Mouse (Mus musculus) hindbrain, embryonic 10.5 days (tissue): ENCODE data around the gene Wasf3. TPM values are rescaled to one million over a fixed set of nuclear protein-coding genes. Genes with fewer than 3 reads are reported as not detected.
"Not testable (repeated sequence)": the region's sequence is repeated elsewhere in the genome, so short reads cannot be mapped to it uniquely, and the experiment has no call there.

ENCODE experiments used
- DNase-seq: peaks from one replicate; pipeline ENCODE4 v3.0.0-alpha.2; 2017; ENCODE audit warnings: low spot score
- H3K27ac ChIP-seq: fragments of 300-500 bp; sonication (generic); 2 replicates; pipeline ENCODE4 v1.5.1; 2016; ENCODE audit warnings: mild to moderate bottlenecking, moderate library complexity
- H3K27me3 ChIP-seq: fragments of 300-500 bp; sonication (generic); 2 replicates; pipeline ENCODE4 v1.6.1; 2016; ENCODE audit warnings: mild to moderate bottlenecking; ENCODE audit not compliant: poor library complexity, insufficient read depth, severe bottlenecking
- H3K36me3 ChIP-seq: fragments of 300-500 bp; sonication (generic); 2 replicates; pipeline ENCODE4 v1.6.1; 2016; ENCODE audit warnings: mild to moderate bottlenecking, moderate library complexity
- H3K4me1 ChIP-seq: fragments of 300-500 bp; sonication (generic); replicated peaks from 2 replicates; pipeline ENCODE4 v1.6.1; 2016; ENCODE audit warnings: mild to moderate bottlenecking
- H3K4me3 ChIP-seq: fragments of 300-500 bp; sonication (generic); 2 replicates; pipeline ENCODE4 v1.5.1; 2016; ENCODE audit warnings: mild to moderate bottlenecking, moderate library complexity
- H3K9me3 ChIP-seq: fragments of 300-500 bp; sonication (generic); 2 replicates; pipeline ENCODE4 v1.6.1; 2016; ENCODE audit warnings: mild to moderate bottlenecking, moderate library complexity
- WGBS: fragments of 180-500 bp; shearing (Covaris S2); methylation state at CpG from one replicate; pipeline ENCODE4 v1.1.7; 2016; 5-methylcytosine and 5-hydroxymethylcytosine counted together
- polyA plus RNA-seq: library from polyadenylated mRNA; unstranded; fragments of >200 nt; fragmentation: Nextera tagmentation; extraction: Ambion mirVana; gene quantifications from 2 replicates; pipeline ENCODE4 v1.2.1, GENCODE M21; 2016

The Wasf3 gene
- polyA plus RNA-seq, 1 experiment from 2014 or later = 16.7 TPM

- Histone ChIP-seq H3K36me3 (no peaks in the 10 kb centered on the region), H3K27ac (no peak overlapping the region), H3K9me3 (peaks cover 4% of the 10 kb centered on the region; the same call in 1 of the 2 replicates), H3K27me3 (no peaks in the 10 kb centered on the region), H3K4me3 (no peak overlapping the region), H3K4me1 (no peaks in the 10 kb centered on the region)
- DNase-seq = no peak
- 82% methylated on average over 11 of the region's 11 CpGs for WGBS
These were observed 11.5 kb upstream of the Wasf3 start for GRCm38 (mm10) chr5:146373238-146373637.

- H3K4me3 ChIP-seq = no peak overlapping the region
- 80% methylated on average over 4 of the region's 4 CpGs for WGBS
- no peaks in the 10 kb centered on the region for H3K27me3 ChIP-seq
- H3K4me1 ChIP-seq = no peaks in the 10 kb centered on the region
- H3K36me3 ChIP-seq = no peaks in the 10 kb centered on the region
- DNase-seq = no peak
- H3K9me3 ChIP-seq = peaks cover 4% of the 10 kb centered on the region; the same call in 1 of the 2 replicates
- no peak overlapping the region for H3K27ac ChIP-seq
These were observed 8.2 kb upstream of the Wasf3 start for GRCm38 (mm10) chr5:146376601-146377000.

DNA sequence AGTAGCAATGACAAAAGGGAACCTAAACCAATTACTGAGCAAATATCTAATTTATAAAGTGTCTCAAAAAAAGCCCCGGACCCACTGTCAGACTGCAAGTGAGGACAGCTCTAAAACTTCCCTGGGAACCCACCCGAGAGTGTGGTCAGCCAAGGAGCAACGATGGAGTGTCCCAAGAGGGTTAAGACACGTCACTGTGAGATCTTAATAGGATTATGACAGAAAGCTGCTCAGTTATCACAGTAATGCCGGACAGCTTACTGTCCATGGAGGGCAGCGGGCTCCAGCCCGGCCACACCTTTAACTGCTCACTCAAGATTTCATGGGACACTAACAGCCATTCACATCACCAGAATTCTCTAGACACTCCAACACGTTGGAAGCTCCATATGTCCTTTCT, 4.7 kb upstream of the Wasf3 start:
- H3K4me3 ChIP-seq = no peak overlapping the region
- peaks cover 8% of the 10 kb centered on the region; the same call in 1 of the 2 replicates for H3K9me3 ChIP-seq
- no peaks in the 10 kb centered on the region for H3K36me3 ChIP-seq
- WGBS = 84% methylated on average over 8 of the region's 8 CpGs
- no peaks in the 10 kb centered on the region for H3K27me3 ChIP-seq
- DNase-seq = no peak
- no peak overlapping the region for H3K27ac ChIP-seq
- peaks cover 5% of the 10 kb centered on the region for H3K4me1 ChIP-seq

DNA sequence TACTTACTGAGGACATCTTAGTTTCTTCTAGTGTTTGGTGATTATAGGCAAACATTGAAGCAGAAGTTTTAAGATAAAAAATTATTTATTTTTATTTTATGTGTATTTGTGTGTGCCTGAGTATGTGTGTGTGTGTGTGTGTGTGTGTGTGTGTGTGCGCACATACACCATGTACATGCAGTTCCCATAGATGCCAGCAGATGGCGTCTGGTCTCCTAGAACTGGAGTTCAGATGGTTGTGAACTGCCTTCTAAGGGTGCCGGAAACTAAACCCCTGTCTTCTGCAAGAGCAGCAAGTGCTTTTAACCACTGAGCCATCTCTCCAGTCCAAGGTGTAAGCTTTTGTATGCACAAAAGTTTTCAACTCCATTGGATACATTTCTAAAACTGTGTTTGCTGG, 2.5 kb upstream of the Wasf3 start:
- Histone ChIP-seq H3K9me3 (peaks cover 10% of the 10 kb centered on the region; the same call in 1 of the 2 replicates), H3K27me3 (no peaks in the 10 kb centered on the region), H3K4me3 (no peak overlapping the region), H3K27ac (no peak overlapping the region), H3K4me1 (peaks cover 13% of the 10 kb centered on the region), H3K36me3 (peaks cover 5% of the 10 kb centered on the region)
- no peak for DNase-seq
- 79% methylated on average over 3 of the region's 3 CpGs for WGBS

GRCm38 (mm10) chr5:146383401-146383800, 1.4 kb upstream of the Wasf3 start:
- Histone ChIP-seq H3K4me1 (peaks cover 13% of the 10 kb centered on the region), H3K27me3 (no peaks in the 10 kb centered on the region), H3K36me3 (peaks cover 11% of the 10 kb centered on the region), H3K27ac (no peak overlapping the region), H3K4me3 (no peak overlapping the region), H3K9me3 (peaks cover 11% of the 10 kb centered on the region; the same call in 1 of the 2 replicates)
- 77% methylated on average over 6 of the region's 6 CpGs for WGBS
- DNase-seq = no peak

DNA sequence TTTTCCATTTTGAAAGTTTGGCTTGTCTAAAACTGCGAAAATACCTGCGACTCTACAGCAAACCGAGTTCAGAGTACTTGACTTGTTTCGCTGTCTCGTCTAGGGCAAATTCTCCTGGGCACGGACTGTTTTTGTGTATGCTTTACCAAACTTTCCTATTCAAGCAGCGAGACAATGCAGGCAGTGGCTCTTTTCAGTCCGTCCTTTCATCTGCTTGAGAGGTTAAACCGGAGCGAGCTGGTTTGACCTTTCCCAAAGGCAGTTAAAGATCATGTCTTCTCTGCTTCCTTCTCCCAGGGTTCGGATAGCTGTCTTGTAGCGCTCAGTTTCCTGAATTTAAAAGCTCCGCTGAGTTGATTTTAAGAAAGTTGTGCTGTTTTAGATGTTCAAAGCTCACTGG, 1.2 kb downstream of the Wasf3 start:
- Histone ChIP-seq H3K36me3 (peaks cover 16% of the 10 kb centered on the region), H3K27ac (peak overlapping the region; percentile 96), H3K27me3 (no peaks in the 10 kb centered on the region), H3K4me3 (peak overlapping the region; percentile 84), H3K9me3 (peaks cover 11% of the 10 kb centered on the region; the same call in 1 of the 2 replicates), H3K4me1 (peaks cover 14% of the 10 kb centered on the region)
- 3% methylated on average over 13 of the region's 13 CpGs for WGBS
- DNase-seq = peak; percentile 67

DNA sequence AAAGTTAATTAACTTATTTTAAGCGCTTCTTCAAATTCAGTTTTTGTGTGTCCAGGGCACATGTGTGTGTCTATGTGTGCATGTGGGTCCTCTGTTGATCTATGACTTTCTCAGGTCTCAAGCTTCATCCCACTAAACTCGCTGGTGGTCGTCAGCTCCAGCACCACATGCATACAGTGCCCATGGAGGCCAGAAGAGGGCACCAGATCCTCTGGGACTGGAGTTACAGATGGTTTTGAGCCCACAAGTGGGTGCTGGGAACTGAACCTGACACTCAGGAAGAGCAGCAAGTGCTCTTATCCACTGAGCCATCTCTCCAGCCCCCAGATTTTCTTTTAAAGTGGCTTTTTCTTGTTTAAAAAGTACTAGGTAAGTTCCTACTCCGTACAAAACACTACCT, 2.1 kb downstream of the Wasf3 start:
- peaks cover 16% of the 10 kb centered on the region for H3K36me3 ChIP-seq

DNA sequence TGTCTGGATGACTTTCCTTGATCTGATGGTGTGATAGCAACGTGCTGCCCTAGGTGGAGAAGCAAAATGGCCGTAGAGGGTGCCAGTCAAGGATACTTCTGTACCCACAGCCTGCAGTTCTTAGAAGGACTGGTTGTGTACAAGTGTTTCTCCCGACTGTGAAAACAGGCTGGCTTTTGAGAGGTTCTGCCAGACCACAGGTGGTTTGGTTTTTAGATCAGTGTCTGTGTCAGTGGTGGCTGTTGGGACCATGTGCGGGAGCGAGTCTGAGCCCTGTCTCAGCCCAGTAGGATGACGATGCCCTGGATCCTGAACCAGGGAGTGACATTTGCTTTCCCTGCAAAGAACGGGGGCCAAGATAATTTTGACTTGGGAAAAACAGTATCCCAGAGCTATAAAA, 9.8 kb downstream of the Wasf3 start:
- WGBS = 91% methylated on average over 7 of the region's 7 CpGs
- DNase-seq = no peak
- Histone ChIP-seq H3K4me3 (no peak overlapping the region), H3K27me3 (no peaks in the 10 kb centered on the region), H3K9me3 (peaks cover 40% of the 10 kb centered on the region), H3K27ac (no peak overlapping the region), H3K36me3 (peaks cover 52% of the 10 kb centered on the region), H3K4me1 (0 out of 2 replicates have a peak, but pooled peaks cover 3% of the 10 kb centered on the region)

More for the DNA sequence above, 2.1 kb downstream of the Wasf3 start:
- DNase-seq = no peak
- Histone ChIP-seq H3K27me3 (no peaks in the 10 kb centered on the region), H3K4me3 (peak overlapping the region; percentile 24), H3K4me1 (peaks cover 16% of the 10 kb centered on the region), H3K27ac (no peak overlapping the region), H3K9me3 (peaks cover 11% of the 10 kb centered on the region; the same call in 1 of the 2 replicates)
- 89% methylated on average over 4 of the region's 4 CpGs for WGBS

- 79% methylated on average over 5 of the region's 5 CpGs for WGBS
- Histone ChIP-seq H3K9me3 (peaks cover 40% of the 10 kb centered on the region), H3K4me1 (peaks cover 3% of the 10 kb centered on the region; the same call in 1 of the 2 replicates), H3K36me3 (peaks cover 59% of the 10 kb centered on the region), H3K27ac (no peak overlapping the region), H3K27me3 (no peaks in the 10 kb centered on the region), H3K4me3 (no peak overlapping the region)
- no peak for DNase-seq
These were observed 12.5 kb downstream of the Wasf3 start for GRCm38 (mm10) chr5:146397253-146397652.

- 95% methylated on average over 7 of the region's 7 CpGs for WGBS
- H3K27me3 ChIP-seq = no peaks in the 10 kb centered on the region
- peaks cover 49% of the 10 kb centered on the region for H3K36me3 ChIP-seq
- H3K4me3 ChIP-seq = no peak overlapping the region
- H3K4me1 ChIP-seq = peaks cover 5% of the 10 kb centered on the region; the same call in 1 of the 2 replicates
- peaks cover 30% of the 10 kb centered on the region for H3K9me3 ChIP-seq
- no peak for DNase-seq
- no peak overlapping the region for H3K27ac ChIP-seq
These were observed 13.8 kb downstream of the Wasf3 start for GRCm38 (mm10) chr5:146398386-146399115.

DNA sequence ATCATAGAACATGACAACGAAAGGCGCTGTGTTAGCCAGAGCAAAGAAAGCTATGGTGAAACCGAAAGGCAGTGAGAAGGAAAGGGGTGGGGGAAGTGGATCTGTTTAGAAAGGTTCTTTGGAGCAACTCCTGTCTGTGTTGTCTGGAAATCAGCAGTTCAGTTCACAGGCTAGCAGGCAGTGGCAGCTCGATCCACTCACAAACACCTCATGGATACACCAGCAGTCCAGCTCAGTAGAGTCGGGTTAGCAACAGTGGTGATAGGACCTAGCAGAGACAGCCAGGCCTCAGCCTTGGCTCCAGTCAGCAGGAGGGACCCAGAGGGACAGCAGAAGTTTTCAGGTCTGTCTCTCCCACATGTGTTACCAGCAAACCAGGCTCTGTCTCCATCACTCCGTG, 16.2 kb downstream of the Wasf3 start:
- 91% methylated on average over 6 of the region's 6 CpGs for WGBS
- H3K9me3 ChIP-seq = peaks cover 13% of the 10 kb centered on the region
- not testable (repeated sequence) for H3K27me3 ChIP-seq, H3K27ac ChIP-seq, H3K4me3 ChIP-seq, DNase-seq
- H3K36me3 ChIP-seq = peaks cover 33% of the 10 kb centered on the region
- H3K4me1 ChIP-seq = peaks cover 11% of the 10 kb centered on the region

DNA sequence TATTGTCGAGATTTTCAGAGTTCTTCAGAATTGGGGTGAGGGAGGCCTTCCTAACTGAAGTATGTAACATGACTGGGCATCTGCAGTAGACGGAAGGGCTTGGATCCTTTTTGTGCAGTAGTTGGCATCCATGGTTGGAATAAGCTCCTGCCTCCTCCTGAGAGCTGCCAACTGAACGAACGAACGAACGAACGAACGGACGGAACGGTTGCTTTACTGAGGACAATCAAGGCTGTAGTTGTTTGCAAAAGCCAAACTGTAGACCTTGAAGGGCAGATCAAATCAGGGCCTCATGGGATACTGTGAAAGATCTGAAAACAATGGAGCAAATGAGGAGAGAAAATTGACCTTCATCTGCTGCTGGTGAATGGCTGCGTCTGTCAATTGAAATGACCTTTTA, 17.5 kb downstream of the Wasf3 start:
- Histone ChIP-seq H3K27ac (no peak overlapping the region), H3K9me3 (0 out of 2 replicates have a peak, but pooled peaks cover 5% of the 10 kb centered on the region), H3K4me1 (peaks cover 11% of the 10 kb centered on the region), H3K27me3 (no peaks in the 10 kb centered on the region), H3K36me3 (peaks cover 26% of the 10 kb centered on the region), H3K4me3 (no peak overlapping the region)
- WGBS = 59% methylated on average over 11 of the region's 11 CpGs
- DNase-seq = no peak

DNA sequence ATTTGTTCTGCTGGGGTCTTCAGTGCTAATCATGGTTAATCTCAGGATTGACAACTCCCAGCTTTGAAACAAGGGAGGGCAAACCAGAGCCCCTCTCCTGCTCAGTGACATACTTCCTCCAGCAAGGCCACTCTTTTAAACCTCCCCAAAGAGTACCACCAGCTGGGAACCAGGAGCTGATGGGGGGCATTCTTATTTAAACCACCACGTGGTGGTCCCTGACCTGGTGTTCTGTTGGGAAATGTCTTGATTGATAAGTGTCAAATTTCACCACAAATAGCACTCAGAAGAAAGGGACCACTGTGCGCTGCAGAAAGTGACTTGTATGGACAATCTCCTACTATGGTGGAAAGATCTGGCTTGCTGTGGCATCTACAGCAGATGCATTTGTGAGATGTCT, 19.1 kb downstream of the Wasf3 start:
- Histone ChIP-seq H3K4me1 (peaks cover 24% of the 10 kb centered on the region), H3K36me3 (peaks cover 14% of the 10 kb centered on the region), H3K9me3 (0 out of 2 replicates have a peak, but pooled peaks cover 3% of the 10 kb centered on the region), H3K4me3 (no peak overlapping the region), H3K27ac (no peak overlapping the region), H3K27me3 (no peaks in the 10 kb centered on the region)
- 36% methylated on average over 2 of the region's 2 CpGs for WGBS
- DNase-seq = no peak
